Mouse (Mus musculus): Measurements from ENCODE around the gene Fam162a. TPM values are rescaled to one million over a fixed set of nuclear protein-coding genes. Genes with fewer than 3 reads are reported as not detected.

Gene Fam162a
- total and polyA plus RNA-seq, 3 experiments: 143 to 411 (median 266) TPM

- Histone ChIP-seq H3K36me3 (replicated peaks) (peaks cover 74% of the 10 kb centered on the region), H3K27me3 (ENCODE audit: insufficient read depth, low read length) (no peaks in the 10 kb centered on the region), H3K4me3 (ENCODE audit: low read depth, low read length) (no peak overlapping the region), H3K4me1 (ENCODE audit: insufficient read depth, low read depth, low read length) (peaks cover 17% of the 10 kb centered on the region), H3K9me3 (replicated peaks) (no peaks in the 10 kb centered on the region)
- ATAC-seq (ENCODE audit: extremely low read depth, insufficient number of reproducible peaks, low FRiP score, poor library complexity, severe bottlenecking): no peak
- no peak for DNase-seq (ENCODE audit: low spot score)
- TF ChIP-seq POLR2AphosphoS5 (IDR thresholded peaks at IDR 0.05; ENCODE audit: insufficient replicate concordance, low read depth, low read length) (no peak), TAL1 (conservative IDR thresholded peaks at IDR 0.05; ENCODE audit: low read depth, low read length) (no peak), GATA1 (IDR thresholded peaks at IDR 0.05; ENCODE audit: borderline replicate concordance, low read length) (no peak), GATA2 (IDR thresholded peaks at IDR 0.05; ENCODE audit: borderline replicate concordance, low read depth, low read length) (no peak), CTCF (IDR thresholded peaks at IDR 0.05; ENCODE audit: low read depth, low read length) (no peak)
Observed at GRCm38 (mm10) chr16:36090785-36091509, 19.6 kb upstream of the Fam162a start.

- no peak for TF ChIP-seq CTCF (IDR thresholded peaks at IDR 0.05; ENCODE audit: low read depth, low read length)
- no peak for TF ChIP-seq POLR2AphosphoS5 (IDR thresholded peaks at IDR 0.05; ENCODE audit: insufficient replicate concordance, low read depth, low read length)
- no peak for TF ChIP-seq GATA2 (IDR thresholded peaks at IDR 0.05; ENCODE audit: borderline replicate concordance, low read depth, low read length)
- no peak for TF ChIP-seq GATA1 (IDR thresholded peaks at IDR 0.05; ENCODE audit: borderline replicate concordance, low read length)
- no peak for TF ChIP-seq TAL1 (conservative IDR thresholded peaks at IDR 0.05; ENCODE audit: low read depth, low read length)
- Histone ChIP-seq H3K36me3 (replicated peaks) (peaks cover 80% of the 10 kb centered on the region), H3K4me3 (ENCODE audit: low read depth, low read length) (no peak overlapping the region), H3K27me3 (ENCODE audit: insufficient read depth, low read length) (no peaks in the 10 kb centered on the region), H3K4me1 (ENCODE audit: insufficient read depth, low read depth, low read length) (peaks cover 17% of the 10 kb centered on the region), H3K9me3 (replicated peaks) (no peaks in the 10 kb centered on the region)
- DNase-seq (ENCODE audit: low spot score) (no peak), ATAC-seq (ENCODE audit: extremely low read depth, insufficient number of reproducible peaks, low FRiP score, poor library complexity, severe bottlenecking) (no peak)
Observed at GRCm38 (mm10) chr16:36089850-36090616, 18.6 kb upstream of the Fam162a start.

GRCm38 (mm10) chr16:36089065-36089464 lies 17.7 kb upstream of the Fam162a start:
- Histone ChIP-seq H3K4me3 (ENCODE audit: low read depth, low read length) (no peak overlapping the region), H3K36me3 (replicated peaks) (peaks cover 89% of the 10 kb centered on the region), H3K4me1 (ENCODE audit: insufficient read depth, low read depth, low read length) (peaks cover 17% of the 10 kb centered on the region), H3K9me3 (replicated peaks) (no peaks in the 10 kb centered on the region), H3K27me3 (ENCODE audit: insufficient read depth, low read length) (no peaks in the 10 kb centered on the region)
- no peak for ATAC-seq (ENCODE audit: extremely low read depth, insufficient number of reproducible peaks, low FRiP score, poor library complexity, severe bottlenecking)
- TF ChIP-seq GATA2 (IDR thresholded peaks at IDR 0.05; ENCODE audit: borderline replicate concordance, low read depth, low read length) (no peak), GATA1 (IDR thresholded peaks at IDR 0.05; ENCODE audit: borderline replicate concordance, low read length) (no peak), TAL1 (conservative IDR thresholded peaks at IDR 0.05; ENCODE audit: low read depth, low read length) (no peak), POLR2AphosphoS5 (IDR thresholded peaks at IDR 0.05; ENCODE audit: insufficient replicate concordance, low read depth, low read length) (no peak), CTCF (IDR thresholded peaks at IDR 0.05; ENCODE audit: low read depth, low read length) (no peak)
- no peak for DNase-seq (ENCODE audit: low spot score)

- ATAC-seq (ENCODE audit: extremely low read depth, insufficient number of reproducible peaks, low FRiP score, poor library complexity, severe bottlenecking) (no peak), DNase-seq (ENCODE audit: low spot score) (no peak)
- H3K9me3 ChIP-seq (replicated peaks): no peaks in the 10 kb centered on the region
- no peaks in the 10 kb centered on the region for H3K27me3 ChIP-seq (ENCODE audit: insufficient read depth, low read length)
- no peak for TF ChIP-seq GATA1 (IDR thresholded peaks at IDR 0.05; ENCODE audit: borderline replicate concordance, low read length)
- TF ChIP-seq TAL1 (conservative IDR thresholded peaks at IDR 0.05; ENCODE audit: low read depth, low read length): no peak
- TF ChIP-seq CTCF (IDR thresholded peaks at IDR 0.05; ENCODE audit: low read depth, low read length): no peak
- no peak for TF ChIP-seq POLR2AphosphoS5 (IDR thresholded peaks at IDR 0.05; ENCODE audit: insufficient replicate concordance, low read depth, low read length)
- TF ChIP-seq GATA2 (IDR thresholded peaks at IDR 0.05; ENCODE audit: borderline replicate concordance, low read depth, low read length): no peak
- peaks cover 95% of the 10 kb centered on the region for H3K36me3 ChIP-seq (replicated peaks)
- no peak overlapping the region for H3K4me3 ChIP-seq (ENCODE audit: low read depth, low read length)
- peaks cover 10% of the 10 kb centered on the region; the same call in 1 of the 2 replicates for H3K4me1 ChIP-seq (ENCODE audit: insufficient read depth, low read depth, low read length)
Observed at GRCm38 (mm10) chr16:36087846-36088245, 16.5 kb upstream of the Fam162a start.

- no peaks in the 10 kb centered on the region for H3K9me3 ChIP-seq (replicated peaks)
- H3K4me3 ChIP-seq (ENCODE audit: low read depth, low read length): no peak overlapping the region
- ATAC-seq (ENCODE audit: extremely low read depth, insufficient number of reproducible peaks, low FRiP score, poor library complexity, severe bottlenecking) (no peak), DNase-seq (ENCODE audit: low spot score) (no peak)
- TF ChIP-seq POLR2AphosphoS5 (IDR thresholded peaks at IDR 0.05; ENCODE audit: insufficient replicate concordance, low read depth, low read length): no peak
- TF ChIP-seq TAL1 (conservative IDR thresholded peaks at IDR 0.05; ENCODE audit: low read depth, low read length): no peak
- TF ChIP-seq CTCF (IDR thresholded peaks at IDR 0.05; ENCODE audit: low read depth, low read length): no peak
- TF ChIP-seq GATA2 (IDR thresholded peaks at IDR 0.05; ENCODE audit: borderline replicate concordance, low read depth, low read length): no peak
- H3K4me1 ChIP-seq (ENCODE audit: insufficient read depth, low read depth, low read length): peaks cover 20% of the 10 kb centered on the region; the same call in 1 of the 2 replicates
- H3K27me3 ChIP-seq (ENCODE audit: insufficient read depth, low read length): no peaks in the 10 kb centered on the region
- peaks cover 87% of the 10 kb centered on the region for H3K36me3 ChIP-seq (replicated peaks)
Observed at GRCm38 (mm10) chr16:36079916-36080315, 8.5 kb upstream of the Fam162a start.

- TF ChIP-seq POLR2AphosphoS5 (IDR thresholded peaks at IDR 0.05; ENCODE audit: insufficient replicate concordance, low read depth, low read length): no peak
- DNase-seq (ENCODE audit: low spot score) (no peak), ATAC-seq (ENCODE audit: extremely low read depth, insufficient number of reproducible peaks, low FRiP score, poor library complexity, severe bottlenecking) (no peak)
- Histone ChIP-seq H3K4me1 (ENCODE audit: insufficient read depth, low read depth, low read length) (peaks cover 30% of the 10 kb centered on the region), H3K9me3 (replicated peaks) (no peaks in the 10 kb centered on the region), H3K4me3 (ENCODE audit: low read depth, low read length) (no peak overlapping the region), H3K27me3 (ENCODE audit: insufficient read depth, low read length) (no peaks in the 10 kb centered on the region), H3K36me3 (replicated peaks) (peaks cover 56% of the 10 kb centered on the region)
Observed at GRCm38 (mm10) chr16:36074772-36075171, 3.4 kb upstream of the Fam162a start.

Data from G1E (cell line).